Mouse (Mus musculus) ES-E14 (cell line): ENCODE measurements around the gene Arhgef25. TPM values are rescaled to one million over a fixed set of nuclear protein-coding genes. Genes with fewer than 3 reads are reported as not detected.
A peak's percentile ranks its signal among the peaks of the same experiment; 100 is the strongest.

ENCODE experiments used
- DNase-seq: peaks from one replicate; pipeline ENCODE4 v3.0.0-alpha.2; 2013; ENCODE audit warnings: low read depth, low spot score
- H3K27ac ChIP-seq: 2 replicates; pipeline ENCODE4 v1.5.1; 2012; ENCODE audit warnings: low read depth, mild to moderate bottlenecking, low read length, moderate library complexity, mixed read lengths; ENCODE audit not compliant: poor library complexity, insufficient read depth, severe bottlenecking
- H3K36me3 ChIP-seq: 2 replicates; pipeline ENCODE4 v1.6.1; 2012; ENCODE audit warnings: mild to moderate bottlenecking, low read length, moderate library complexity, mixed read lengths; ENCODE audit not compliant: control insufficient read depth, poor library complexity, insufficient read depth, severe bottlenecking
- H3K4me1 ChIP-seq, 2 experiments: fragments of 150-350 bp in 1 of 2; sonication (generic) in 1 of 2; 2 replicates each; pipeline ENCODE4 v1.6.1; 2012; ENCODE audit warnings: low read length in 2 of 2, mild to moderate bottlenecking in 1 of 2, mixed read lengths in 1 of 2; ENCODE audit not compliant: control insufficient read depth in 2 of 2, insufficient read depth in 2 of 2, poor library complexity in 1 of 2
- H3K4me3 ChIP-seq, 2 experiments: fragments of 150-350 bp in 1 of 2; sonication (generic) in 1 of 2; 2 replicates each; pipeline ENCODE4 v1.5.1; 2012; ENCODE audit warnings: low read length in 2 of 2, low read depth in 1 of 2, mild to moderate bottlenecking in 1 of 2, mixed read lengths in 1 of 2; ENCODE audit not compliant: insufficient read depth in 1 of 2, poor library complexity in 1 of 2, severe bottlenecking in 1 of 2
- H3K9ac ChIP-seq: 2 replicates; pipeline ENCODE4 v1.6.1; 2012; ENCODE audit warnings: low read depth, mild to moderate bottlenecking, low read length, mixed read lengths; ENCODE audit not compliant: poor library complexity, insufficient read depth, severe bottlenecking
- H3K9me3 ChIP-seq: fragments of 150-350 bp; sonication (generic); 2 replicates; pipeline ENCODE4 v1.6.1; 2012; ENCODE audit warnings: low read depth, mild to moderate bottlenecking, low read length; ENCODE audit not compliant: control insufficient read depth, insufficient read depth
- CHD2 ChIP-seq: IDR thresholded peaks from 2 replicates; pipeline ENCODE4 v1.6.1; 2014; ENCODE audit warnings: mild to moderate bottlenecking, low read depth, low read length, inconsistent platforms
- HCFC1 ChIP-seq: IDR thresholded peaks from 2 replicates; pipeline ENCODE4 v1.6.1; 2012; ENCODE audit warnings: low read length, inconsistent platforms, borderline replicate concordance; ENCODE audit not compliant: insufficient read depth
- MAFK ChIP-seq: IDR thresholded peaks from 2 replicates; pipeline ENCODE4 v1.6.1; 2014; ENCODE audit warnings: mild to moderate bottlenecking, low read depth, low read length, inconsistent platforms; ENCODE audit not compliant: insufficient read depth
- ZC3H11A ChIP-seq: IDR thresholded peaks from 2 replicates; pipeline ENCODE4 v1.6.1; 2012; ENCODE audit warnings: low read depth, mild to moderate bottlenecking, inconsistent platforms, low read length, borderline replicate concordance
- ZNF384 ChIP-seq: IDR thresholded peaks from 2 replicates; pipeline ENCODE4 v1.6.1; 2012; ENCODE audit warnings: low read depth, low read length, inconsistent platforms
- in situ Hi-C, 2 experiments: fragments of 600-800 bp; cut with MboI; formaldehyde crosslinking; loops; one replicate each; pipeline ENCODE4 v1.15.1; 2025; ENCODE audit warnings: low sequenced_read_pairs in 2 of 2, inconsistent platforms in 1 of 2; ENCODE audit not compliant: unreplicated experiment in 2 of 2
- total RNA-seq: library from RNA; depleted of rRNA; stranded (reverse); fragments of 300-350 nt; gene quantifications from 2 replicates; pipeline ENCODE4 v1.2.3, GENCODE M21; 2012

Gene Arhgef25
- total RNA-seq, 1 experiment: 39.2 TPM

DNA sequence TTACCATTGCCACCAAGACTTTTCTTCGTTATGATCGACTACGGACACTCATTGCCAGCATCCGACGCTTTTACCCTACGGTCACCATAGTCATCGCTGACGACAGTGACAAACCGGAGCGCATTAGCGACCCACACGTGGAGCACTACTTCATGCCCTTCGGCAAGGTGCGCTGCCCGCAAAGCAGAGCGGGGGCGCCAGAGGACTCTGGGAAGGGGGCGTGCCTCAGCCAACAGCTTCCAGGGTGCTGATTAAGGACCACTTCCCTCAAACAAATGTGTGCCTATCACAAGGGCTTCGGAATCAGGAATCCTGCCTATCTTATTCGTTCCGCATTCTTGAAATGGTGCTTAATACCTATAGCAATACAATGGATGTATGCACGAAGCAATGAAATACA, 19.9 kb downstream of the Arhgef25 start:
- H3K9me3 ChIP-seq: no peaks in the 10 kb centered on the region
- H3K4me1 ChIP-seq: peaks cover 3 to 8% of the 10 kb centered on the region in 2 experiments; a peak in 2 of 4 replicates
- peak overlapping the region; percentile 78 to 83 for H3K4me3 ChIP-seq
- no peaks in the 10 kb centered on the region for H3K36me3 ChIP-seq
- in situ Hi-C loops: no loop called here
- H3K27ac ChIP-seq: no peak overlapping the region
- peak overlapping the region; percentile 65 for H3K9ac ChIP-seq
- DNase-seq: peak; percentile 48
- TF ChIP-seq CHD2 (no peak), ZNF384 (no peak), HCFC1 (no peak), MAFK (no peak), ZC3H11A (no peak)

- Histone ChIP-seq H3K9me3 (no peaks in the 10 kb centered on the region), H3K27ac (no peak overlapping the region), H3K9ac (no peak overlapping the region), H3K4me1 (peaks cover 5 to 10% of the 10 kb centered on the region in 2 experiments; a peak in 2 of 4 replicates), H3K36me3 (no peaks in the 10 kb centered on the region), H3K4me3 (no peak overlapping the region)
- DNase-seq: no peak
- in situ Hi-C loops: no loop called here
- TF ChIP-seq MAFK: no peak
- TF ChIP-seq ZC3H11A: no peak
These were observed 22.2 kb downstream of the Arhgef25 start for GRCm38 (mm10) chr10:127167614-127168192.

- Histone ChIP-seq H3K9ac (no peak overlapping the region), H3K4me3 (no peak overlapping the region), H3K27ac (no peak overlapping the region), H3K9me3 (no peaks in the 10 kb centered on the region), H3K4me1 (peaks cover 5 to 10% of the 10 kb centered on the region in 2 experiments; a peak in 2 of 4 replicates), H3K36me3 (no peaks in the 10 kb centered on the region)
- TF ChIP-seq HCFC1: no peak
- DNase-seq: no peak
- in situ Hi-C loops: no loop called here
These were observed 22.9 kb downstream of the Arhgef25 start for GRCm38 (mm10) chr10:127166771-127167613.

DNA sequence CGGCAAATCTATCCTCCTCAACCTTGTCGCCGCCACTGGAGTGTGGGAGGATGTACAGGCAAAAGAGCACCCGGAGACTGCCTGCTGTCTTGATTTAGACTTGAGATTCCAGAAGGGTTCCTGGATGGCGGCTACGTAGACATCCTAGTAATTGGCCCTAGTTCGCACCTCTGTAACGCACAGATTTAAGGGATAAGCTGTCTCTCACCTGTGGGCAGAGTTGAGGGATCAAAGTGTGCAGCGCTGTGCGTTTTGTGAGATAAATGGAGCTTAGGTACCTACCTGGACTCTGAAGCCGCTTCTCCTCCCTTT, 23.5 kb downstream of the Arhgef25 start:
- Histone ChIP-seq H3K27ac (no peak overlapping the region), H3K9me3 (no peaks in the 10 kb centered on the region), H3K4me1 (peaks cover 4 to 10% of the 10 kb centered on the region in 2 experiments; a peak in 2 of 4 replicates), H3K36me3 (no peaks in the 10 kb centered on the region), H3K9ac (peak overlapping the region; percentile 77; the same call in 1 of the 2 replicates), H3K4me3 (peak overlapping the region; percentile 74)
- in situ Hi-C loops: no loop called here
- no peak for DNase-seq
- TF ChIP-seq HCFC1: no peak
- TF ChIP-seq CHD2: no peak
